15 mouse cellular contexts compared by ENCODE assay signal in the genomic region with DNA sequence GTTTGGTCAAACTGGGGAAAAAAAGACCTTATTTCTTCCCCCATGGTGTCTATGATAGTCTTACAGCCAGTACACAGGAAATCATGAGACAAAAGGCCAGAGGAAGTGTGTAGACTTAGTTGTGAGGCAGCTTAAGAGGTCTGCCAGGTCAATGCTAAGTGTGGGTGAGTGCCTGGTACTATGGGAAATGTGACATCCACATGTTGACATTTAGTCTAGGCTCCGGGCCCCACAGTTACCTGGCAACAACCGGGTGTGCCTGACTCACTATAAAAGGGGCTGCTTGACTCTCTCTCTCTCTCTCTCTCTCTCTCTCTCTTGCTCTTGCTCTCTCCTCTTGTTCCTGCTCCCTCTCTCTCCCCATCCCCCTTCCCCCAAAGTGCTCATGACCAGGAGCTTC.
DNase-seq lines count a peak whose midpoint lies in the region; ATAC-seq and TF ChIP-seq lines count a peak whose summit lies in the region.
"Had no signal": no experiment of that assay in that cellular context is flagged by ENCODE, and none has a peak within 500 bp of the region (broad histone marks: within the 10 kb centered on the region; RNA-seq: fewer than 3 reads in every experiment).

No protein-coding gene starts in this region.

- no peak for DNase-seq in heart, postnatal 14 days
- no peak for DNase-seq in liver, postnatal 0 days
- DNase-seq in kidney, postnatal 10 days, result no peak
- no peak for DNase-seq in right cerebral cortex, adult 2 months (ENCODE audit: low spot score in 2 of 2)
- DNase-seq: B cell, adult 2 months; cerebellum, adult 9-10 months; kidney, adult 11 months; thymus, postnatal 4 days had no signal

- H3K4me3 ChIP-seq in heart, embryonic 12.5 days, result no peak overlapping the region
- no peak overlapping the region for H3K4me3 ChIP-seq in midbrain, embryonic 16.5 days (ENCODE audit: low read depth, low read length)
- no peak overlapping the region for H3K4me3 ChIP-seq in midbrain, embryonic 15.5 days
- no peak overlapping the region for H3K4me3 ChIP-seq in liver, postnatal 0 days (ENCODE audit: low read depth, low read length)
- no peak overlapping the region for H3K4me3 ChIP-seq in stomach, embryonic 16.5 days (replicated peaks; ENCODE audit: low read length)
- H3K4me3 ChIP-seq: left cerebral cortex, adult 2 months; midbrain, embryonic 12.5 days; neural tube, embryonic 13.5 days had no signal

- 39% methylated on average over 2 of the region's 2 CpGs for WGBS in heart, embryonic 12.5 days
- WGBS in midbrain, embryonic 16.5 days, result 69% methylated on average over 2 of the region's 2 CpGs
- 32% methylated on average over 2 of the region's 2 CpGs for WGBS in midbrain, embryonic 15.5 days
- 26% methylated on average over 2 of the region's 2 CpGs for WGBS in liver, postnatal 0 days (ENCODE audit: insufficient replicate concordance)
- WGBS in stomach, embryonic 16.5 days, result 48% methylated on average over 2 of the region's 2 CpGs

- H3K9me3 ChIP-seq in heart, embryonic 12.5 days (replicated peaks), result no peaks in the 10 kb centered on the region
- no peaks in the 10 kb centered on the region for H3K9me3 ChIP-seq in midbrain, embryonic 16.5 days (replicated peaks; ENCODE audit: control insufficient read depth, low read length, poor library complexity, severe bottlenecking)
- no peaks in the 10 kb centered on the region for H3K9me3 ChIP-seq in midbrain, embryonic 15.5 days
- no peaks in the 10 kb centered on the region for H3K9me3 ChIP-seq in liver, postnatal 0 days (ENCODE audit: low read length)
- H3K9me3 ChIP-seq in stomach, embryonic 16.5 days (replicated peaks; ENCODE audit: control insufficient read depth, low read length), result no peaks in the 10 kb centered on the region
- H3K9me3 ChIP-seq: midbrain, embryonic 12.5 days; neural tube, embryonic 13.5 days had no signal

- no peak for TF ChIP-seq EP300 in liver, postnatal 0 days (IDR thresholded peaks at IDR 0.05; ENCODE audit: low read depth)

- ATAC-seq in heart, embryonic 12.5 days (ENCODE audit: insufficient number of reproducible peaks, low FRiP score), result no peak
- ATAC-seq in midbrain, embryonic 16.5 days, result peak; percentile 17; the same call in 1 of the 2 replicates
- no peak for ATAC-seq in midbrain, embryonic 15.5 days (replicated peaks)
- ATAC-seq in liver, postnatal 0 days, result no peak
- peak; percentile 76; the same call in 1 of the 2 replicates for ATAC-seq in stomach, embryonic 16.5 days (ENCODE audit: insufficient read depth, low FRiP score)

- no peak for TF ChIP-seq CTCF in liver, postnatal 0 days (IDR thresholded peaks at IDR 0.05; ENCODE audit: low read depth)

- no peak overlapping the region for H3K4me2 ChIP-seq in heart, embryonic 12.5 days
- no peak overlapping the region for H3K4me2 ChIP-seq in midbrain, embryonic 16.5 days (ENCODE audit: low read length)
- H3K4me2 ChIP-seq in midbrain, embryonic 15.5 days, result no peak overlapping the region
- H3K4me2 ChIP-seq in liver, postnatal 0 days (ENCODE audit: low read depth, low read length), result no peak overlapping the region
- no peak overlapping the region for H3K4me2 ChIP-seq in stomach, embryonic 16.5 days (ENCODE audit: low read depth, low read length)
- H3K4me2 ChIP-seq: midbrain, embryonic 12.5 days; neural tube, embryonic 13.5 days had no signal

- H3K4me1 ChIP-seq in heart, embryonic 12.5 days (replicated peaks), result peaks cover 22% of the 10 kb centered on the region
- peaks cover 5% of the 10 kb centered on the region; the same call in 1 of the 2 replicates for H3K4me1 ChIP-seq in midbrain, embryonic 16.5 days (ENCODE audit: control insufficient read depth, insufficient read depth, low read length)
- peaks cover 10% of the 10 kb centered on the region; the same call in 1 of the 2 replicates for H3K4me1 ChIP-seq in midbrain, embryonic 15.5 days
- H3K4me1 ChIP-seq in liver, postnatal 0 days (ENCODE audit: insufficient read depth), result peaks cover 30% of the 10 kb centered on the region
- H3K4me1 ChIP-seq in stomach, embryonic 16.5 days (ENCODE audit: control insufficient read depth, insufficient read depth, low read length), result peaks cover 20% of the 10 kb centered on the region

- no peaks in the 10 kb centered on the region for H3K27me3 ChIP-seq in heart, embryonic 12.5 days (replicated peaks)
- no peaks in the 10 kb centered on the region for H3K27me3 ChIP-seq in midbrain, embryonic 16.5 days (ENCODE audit: control insufficient read depth, insufficient read depth, low read depth, low read length)
- no peaks in the 10 kb centered on the region for H3K27me3 ChIP-seq in midbrain, embryonic 15.5 days (replicated peaks)
- no peaks in the 10 kb centered on the region for H3K27me3 ChIP-seq in liver, postnatal 0 days (ENCODE audit: insufficient read depth, low read length)
- no peaks in the 10 kb centered on the region for H3K27me3 ChIP-seq in stomach, embryonic 16.5 days (ENCODE audit: control insufficient read depth, insufficient read depth, low read length)
- H3K27me3 ChIP-seq: neural tube, embryonic 13.5 days had no signal

- no peak overlapping the region for H3K9ac ChIP-seq in heart, embryonic 12.5 days
- H3K9ac ChIP-seq in midbrain, embryonic 16.5 days (ENCODE audit: low read depth, low read length), result no peak overlapping the region
- no peak overlapping the region for H3K9ac ChIP-seq in midbrain, embryonic 15.5 days
- no peak overlapping the region for H3K9ac ChIP-seq in liver, postnatal 0 days (replicated peaks)
- no peak overlapping the region for H3K9ac ChIP-seq in stomach, embryonic 16.5 days (ENCODE audit: low read length)
- H3K9ac ChIP-seq: midbrain, embryonic 12.5 days; neural tube, embryonic 13.5 days had no signal

- H3K36me3 ChIP-seq in heart, embryonic 12.5 days, result no peaks in the 10 kb centered on the region
- H3K36me3 ChIP-seq in midbrain, embryonic 16.5 days (ENCODE audit: control insufficient read depth, insufficient read depth, low read length), result no peaks in the 10 kb centered on the region
- no peaks in the 10 kb centered on the region for H3K36me3 ChIP-seq in midbrain, embryonic 15.5 days (replicated peaks)
- H3K36me3 ChIP-seq in liver, postnatal 0 days (replicated peaks; ENCODE audit: insufficient read depth, low read length), result no peaks in the 10 kb centered on the region
- no peaks in the 10 kb centered on the region for H3K36me3 ChIP-seq in stomach, embryonic 16.5 days (ENCODE audit: control insufficient read depth, insufficient read depth, low read length)
- H3K36me3 ChIP-seq: midbrain, embryonic 12.5 days; neural tube, embryonic 13.5 days had no signal

- intact Hi-C loops in heart, postnatal 14 days (cut with DNase I), result loop anchor here (10.0 kb wide), 2 partner anchors 164 to 476 kb away; no protein-coding TSS in a partner anchor

- peak overlapping the region; percentile 21 for H3K27ac ChIP-seq in heart, embryonic 12.5 days (ENCODE audit: poor library complexity, severe bottlenecking)
- H3K27ac ChIP-seq in midbrain, embryonic 16.5 days (ENCODE audit: low read length), result no peak overlapping the region
- no peak overlapping the region for H3K27ac ChIP-seq in midbrain, embryonic 15.5 days
- peak overlapping the region; percentile 88 for H3K27ac ChIP-seq in liver, postnatal 0 days (ENCODE audit: low read depth)
- peak overlapping the region; percentile 55 for H3K27ac ChIP-seq in stomach, embryonic 16.5 days (ENCODE audit: low read length)
- H3K27ac ChIP-seq: left cerebral cortex, adult 2 months; midbrain, embryonic 12.5 days; neural tube, embryonic 13.5 days had no signal

Comparison
In these comparisons a context has a peak if more than half of its experiments do, and no peak if none do; other contexts are left out.
1. ATAC-seq: peak in midbrain, embryonic 16.5 days (single experiment) and stomach, embryonic 16.5 days (single experiment); none in heart, embryonic 12.5 days (single experiment), midbrain, embryonic 15.5 days (single experiment) and liver, postnatal 0 days (single experiment).
2. H3K27ac ChIP-seq: peak in heart, embryonic 12.5 days (single experiment), liver, postnatal 0 days (single experiment) and stomach, embryonic 16.5 days (single experiment); none in midbrain, embryonic 16.5 days (single experiment) and midbrain, embryonic 15.5 days (single experiment).